9 mouse cellular contexts compared by ENCODE assay signal in genomic region chr9:103758930-103759695, GRCm38 (mm10). TPM values are rescaled to one million over a fixed set of nuclear protein-coding genes. Genes with fewer than 3 reads are reported as not detected.
DNase-seq lines count a peak whose midpoint lies in the region; ATAC-seq and TF ChIP-seq lines count a peak whose summit lies in the region.
"Had no signal": no experiment of that assay in that cellular context is flagged by ENCODE, and none has a peak within 500 bp of the region (broad histone marks: within the 10 kb centered on the region; RNA-seq: fewer than 3 reads in every experiment).

No protein-coding gene starts in this region.

- H3K36me3 ChIP-seq in ES-E14 (ENCODE audit: control insufficient read depth, insufficient read depth, low read length, poor library complexity, severe bottlenecking): no peaks in the 10 kb centered on the region
- H3K36me3 ChIP-seq in forebrain, embryonic 15.5 days: no peaks in the 10 kb centered on the region
- H3K36me3 ChIP-seq: lung, embryonic 15.5 days had no signal

- H3K27me3 ChIP-seq in forebrain, embryonic 15.5 days: no peaks in the 10 kb centered on the region

- intact Hi-C loops in heart, postnatal 14 days (cut with DNase I): loop anchor here (1.0 to 2.0 kb wide), 2 partner anchors 238 to 269 kb away; no protein-coding TSS in a partner anchor

- H3K9ac ChIP-seq in ES-E14 (ENCODE audit: insufficient read depth, low read depth, low read length, poor library complexity, severe bottlenecking): no peak overlapping the region
- peak overlapping the region; percentile 82 for H3K9ac ChIP-seq in forebrain, embryonic 15.5 days (replicated peaks)
- H3K9ac ChIP-seq: lung, embryonic 15.5 days had no signal

- H3K4me1 ChIP-seq in ES-E14 (ENCODE audit: control insufficient read depth in 2 of 2, insufficient read depth in 2 of 2, low read length in 2 of 2, poor library complexity in 1 of 2): peaks cover 0 to 2% of the 10 kb centered on the region in 2 experiments; a peak in 1 of 4 replicates
- H3K4me1 ChIP-seq in forebrain, embryonic 15.5 days: peaks cover 38% of the 10 kb centered on the region

- WGBS in forebrain, embryonic 15.5 days: 12% methylated on average over 20 of the region's 20 CpGs

- ATAC-seq in cerebellum, adult (ENCODE audit: insufficient number of reproducible peaks, low FRiP score, low TSS enrichment): peak; percentile 42
- peak; percentile 41 for ATAC-seq in forebrain, embryonic 15.5 days (replicated peaks)

- DNase-seq in ES-E14 (ENCODE audit: low read depth, low spot score): peak; percentile 68
- peak; percentile 77 to 89 for DNase-seq in heart, postnatal 14 days
- peak; percentile 77 to 90 for DNase-seq in layer of hippocampus, adult 8-10 months (ENCODE audit: low spot score in 2 of 2)
- peak; percentile 85 for DNase-seq in lung, postnatal 10 days
- peak; percentile 84 for DNase-seq in right cerebral cortex, adult 18-20 months
- peak; percentile 16 for DNase-seq in urinary bladder, postnatal 10 days (ENCODE audit: low spot score)

- peak overlapping the region; percentile 60 for H3K4me2 ChIP-seq in forebrain, embryonic 15.5 days (replicated peaks)
- H3K4me2 ChIP-seq: lung, embryonic 15.5 days had no signal

- no peak overlapping the region for H3K4me3 ChIP-seq in ES-E14 (ENCODE audit: insufficient read depth in 1 of 2, low read depth in 1 of 2, low read length in 2 of 2, poor library complexity in 1 of 2, severe bottlenecking in 1 of 2)
- peak overlapping the region; percentile 58 for H3K4me3 ChIP-seq in forebrain, embryonic 15.5 days
- H3K4me3 ChIP-seq: lung, embryonic 15.5 days had no signal

- in situ Hi-C loops in ES-E14 (cut with MboI; ENCODE audit: low sequenced_read_pairs in 2 of 2, unreplicated experiment in 2 of 2): loop anchor here (5.0 to 25.0 kb wide), 3 partner anchors 137 to 272 kb away; partner anchors contain the start of gene Bfsp2 (in 1 of the 2)

- no peaks in the 10 kb centered on the region for H3K9me3 ChIP-seq in ES-E14 (ENCODE audit: control insufficient read depth, insufficient read depth, low read depth, low read length)
- no peaks in the 10 kb centered on the region for H3K9me3 ChIP-seq in forebrain, embryonic 15.5 days
- H3K9me3 ChIP-seq: lung, embryonic 15.5 days had no signal

- no peak overlapping the region for H3K27ac ChIP-seq in ES-E14 (ENCODE audit: insufficient read depth, low read depth, low read length, poor library complexity, severe bottlenecking)
- peak overlapping the region; percentile 60 for H3K27ac ChIP-seq in forebrain, embryonic 15.5 days (replicated peaks)
- H3K27ac ChIP-seq: lung, embryonic 15.5 days had no signal

TF ChIP-seq in ES-E14, 5 proteins besides CTCF, POLR2A, EP300 and RAD21:
- peak; percentile 79; the same call in 1 of the 2 replicates for TF ChIP-seq ZC3H11A (IDR thresholded peaks at IDR 0.05; ENCODE audit: borderline replicate concordance, low read depth, low read length)
- no peak for TF ChIP-seq CHD2 (IDR thresholded peaks at IDR 0.05; ENCODE audit: low read depth, low read length)
TF ChIP-seq in ES-E14: peak in this region for 1.

RNA-seq across cellular contexts. Expression of gene Tmem108, which starts 2.5 kb away (rescaled TPM):
- total RNA-seq in ES-E14 (2012; rRNA removed): 3.1 and 3.2 TPM in 2 replicates
- 72.3 and 78.0 TPM in 2 replicates for polyA plus RNA-seq in forebrain, embryonic 15.5 days (2015; fragmentation: Nextera tagmentation; extraction: Ambion mirVana)
- 1 to 10 TPM; 5.4 to 5.7 TPM for total RNA-seq in heart, postnatal 14 days (2021)
- total RNA-seq in layer of hippocampus, adult 8-10 months (2022): 10 to 100 TPM; 30.3 to 35.6 (median 33.9) TPM

Comparison
In these comparisons a context has a peak if more than half of its experiments do, and no peak if none do; other contexts are left out.
1. DNase-seq: peak in every context shown above with its lines; median percentile 85 in lung, postnatal 10 days; 84 in right cerebral cortex, adult 18-20 months; 84 in layer of hippocampus, adult 8-10 months; 83 in heart, postnatal 14 days; 68 in ES-E14; 16 in urinary bladder, postnatal 10 days.